Mouse (Mus musculus): ENCODE data around the gene Stat3. TPM values are rescaled to one million over a fixed set of nuclear protein-coding genes. Genes with fewer than 3 reads are reported as not detected.
A peak's percentile ranks its signal among the peaks of the same experiment; 100 is the strongest.

Gene Stat3
- polyA plus RNA-seq, 1 experiment = 47.5 TPM

DNA sequence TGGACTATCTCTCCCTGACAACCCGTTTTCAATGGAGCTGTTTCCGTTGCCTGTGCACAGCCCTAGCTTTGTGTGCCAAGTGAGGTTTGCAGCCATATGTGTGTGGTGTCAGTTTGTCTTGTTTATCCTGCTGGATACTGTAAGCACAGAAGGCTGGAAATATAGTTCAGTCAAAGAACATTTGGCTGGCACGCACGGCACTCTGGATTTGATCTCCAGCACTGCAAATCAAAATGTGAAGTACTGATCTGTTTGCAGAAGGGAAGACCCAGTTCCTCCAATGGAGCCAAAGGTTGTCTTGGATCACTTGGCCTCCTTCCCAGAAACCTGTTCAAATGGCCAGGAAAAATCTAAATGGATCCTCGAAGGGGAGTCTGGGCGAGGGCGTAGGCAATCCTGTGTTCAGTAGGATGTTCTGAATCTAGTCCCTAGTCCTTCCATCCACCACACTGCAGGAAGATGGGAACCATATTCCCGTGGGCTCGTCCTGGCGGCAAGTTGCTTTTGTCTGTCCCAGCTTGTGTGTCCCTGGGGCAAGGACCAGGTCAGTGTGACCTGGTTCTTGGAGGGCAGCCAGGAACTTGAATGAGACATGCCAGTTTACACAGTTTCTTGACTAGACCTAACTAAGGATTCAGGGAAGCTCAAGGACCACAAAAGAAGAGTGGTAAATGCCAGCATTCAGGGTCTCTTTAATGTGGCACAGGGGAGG is 68.9 kb downstream of the Stat3 start:
- Histone ChIP-seq H3K27me3 (ENCODE audit: control insufficient read depth, insufficient read depth, low read length) (no peaks in the 10 kb centered on the region), H3K4me3 (replicated peaks; ENCODE audit: insufficient read depth, low read depth, low read length) (no peak overlapping the region), H3K27ac (ENCODE audit: insufficient read depth, low read length) (no peak overlapping the region), H3K4me1 (ENCODE audit: control insufficient read depth, insufficient read depth, low read length) (peaks cover 3% of the 10 kb centered on the region; the same call in 1 of the 2 replicates)
- TF ChIP-seq CTCF (IDR thresholded peaks at IDR 0.05; ENCODE audit: borderline replicate concordance, insufficient read depth, low read depth, low read length) = no peak
- no peak for TF ChIP-seq POLR2A (IDR thresholded peaks at IDR 0.05; ENCODE audit: borderline replicate concordance, insufficient read depth, low read length)
- 22% methylated on average over 10 of the region's 10 CpGs for WGBS
- DNase-seq = peak in 1 of 2 experiments; percentile 39

DNA sequence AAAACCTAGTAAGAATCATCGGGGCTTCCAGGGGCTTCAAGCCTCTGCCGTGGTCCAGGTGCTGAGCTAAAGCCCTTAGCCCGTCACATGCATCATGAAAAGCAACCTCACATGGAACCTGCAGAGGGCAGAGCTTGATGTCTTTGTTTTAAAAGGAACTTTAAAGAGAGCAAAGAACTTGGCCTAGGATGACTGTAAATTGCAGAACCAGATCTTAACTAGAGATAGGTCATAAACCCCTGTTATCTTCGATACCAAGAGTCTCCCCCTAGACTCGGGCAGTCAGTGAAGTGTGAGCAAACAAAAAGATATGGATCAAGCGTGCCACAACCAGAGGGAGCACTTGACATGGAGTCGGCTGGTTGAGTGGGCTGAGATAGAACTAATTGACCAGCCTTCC is 73.7 kb downstream of the Stat3 start:
- H3K27me3 ChIP-seq (ENCODE audit: control insufficient read depth, insufficient read depth, low read length) = no peaks in the 10 kb centered on the region
- DNase-seq = no peak
- no peak overlapping the region for H3K4me3 ChIP-seq (replicated peaks; ENCODE audit: insufficient read depth, low read depth, low read length)
- 92% methylated on average over 7 of the region's 7 CpGs for WGBS
- TF ChIP-seq CTCF (IDR thresholded peaks at IDR 0.05; ENCODE audit: borderline replicate concordance, insufficient read depth, low read depth, low read length) = no peak
- no peak for TF ChIP-seq POLR2A (IDR thresholded peaks at IDR 0.05; ENCODE audit: borderline replicate concordance, insufficient read depth, low read length)
- H3K27ac ChIP-seq (ENCODE audit: insufficient read depth, low read length) = no peak overlapping the region
- peaks cover 3% of the 10 kb centered on the region; the same call in 1 of the 2 replicates for H3K4me1 ChIP-seq (ENCODE audit: control insufficient read depth, insufficient read depth, low read length)

DNA sequence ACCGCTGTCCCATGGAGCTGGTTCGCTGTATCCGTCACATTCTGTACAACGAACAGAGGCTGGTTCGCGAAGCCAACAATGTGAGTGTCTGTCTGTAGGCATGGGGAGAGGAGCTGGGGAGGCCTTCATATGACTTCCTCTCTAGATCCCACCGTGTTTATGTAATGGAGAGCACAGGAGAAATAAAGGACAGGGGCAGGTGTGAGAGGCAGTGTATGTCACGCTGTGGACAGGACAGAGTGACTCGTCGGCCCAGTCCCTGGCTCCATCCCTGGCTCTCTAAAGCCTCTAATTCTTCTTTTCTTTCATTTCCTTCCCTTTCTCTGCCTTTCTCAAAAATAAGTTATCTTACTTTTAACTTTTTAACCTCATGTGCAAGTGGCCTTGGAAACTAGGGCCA is 76.2 kb downstream of the Stat3 start:
- TF ChIP-seq CTCF (IDR thresholded peaks at IDR 0.05; ENCODE audit: borderline replicate concordance, insufficient read depth, low read depth, low read length) = no peak
- H3K4me1 ChIP-seq (ENCODE audit: control insufficient read depth, insufficient read depth, low read length) = peaks cover 5% of the 10 kb centered on the region; the same call in 1 of the 2 replicates
- H3K27ac ChIP-seq (ENCODE audit: insufficient read depth, low read length) = no peak overlapping the region
- no peak for DNase-seq
- H3K4me3 ChIP-seq (replicated peaks; ENCODE audit: insufficient read depth, low read depth, low read length) = no peak overlapping the region
- WGBS = 94% methylated on average over 10 of the region's 10 CpGs
- H3K27me3 ChIP-seq (ENCODE audit: control insufficient read depth, insufficient read depth, low read length) = no peaks in the 10 kb centered on the region

DNA sequence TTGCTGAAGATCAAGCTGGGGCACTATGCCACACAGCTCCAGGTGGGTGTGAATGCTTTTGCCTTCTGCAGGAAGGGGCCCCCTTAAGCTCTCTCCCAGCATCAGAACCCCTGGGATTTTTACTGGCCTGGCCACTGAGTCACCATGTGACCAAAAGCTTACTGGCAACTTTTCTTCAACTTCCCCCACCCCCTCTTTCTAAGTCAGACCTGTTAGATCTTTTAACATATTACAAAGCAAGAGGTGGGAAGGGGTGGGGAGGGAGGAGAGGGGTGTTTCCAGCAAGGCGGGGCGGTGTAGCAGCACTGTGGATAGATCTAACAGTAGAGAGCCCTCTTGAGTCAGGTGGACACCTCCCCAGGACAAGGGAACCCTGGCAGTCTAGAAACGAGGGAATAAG is 77.5 kb downstream of the Stat3 start:
- no peak for DNase-seq
- 71% methylated on average over 3 of the region's 3 CpGs for WGBS
- H3K4me3 ChIP-seq (replicated peaks; ENCODE audit: insufficient read depth, low read depth, low read length) = no peak overlapping the region
- H3K27me3 ChIP-seq (ENCODE audit: control insufficient read depth, insufficient read depth, low read length) = no peaks in the 10 kb centered on the region
- peaks cover 7% of the 10 kb centered on the region; the same call in 1 of the 2 replicates for H3K4me1 ChIP-seq (ENCODE audit: control insufficient read depth, insufficient read depth, low read length)
- TF ChIP-seq CTCF (IDR thresholded peaks at IDR 0.05; ENCODE audit: borderline replicate concordance, insufficient read depth, low read depth, low read length) = no peak
- no peak for TF ChIP-seq POLR2A (IDR thresholded peaks at IDR 0.05; ENCODE audit: borderline replicate concordance, insufficient read depth, low read length)
- H3K27ac ChIP-seq (ENCODE audit: insufficient read depth, low read length) = no peak overlapping the region

DNA sequence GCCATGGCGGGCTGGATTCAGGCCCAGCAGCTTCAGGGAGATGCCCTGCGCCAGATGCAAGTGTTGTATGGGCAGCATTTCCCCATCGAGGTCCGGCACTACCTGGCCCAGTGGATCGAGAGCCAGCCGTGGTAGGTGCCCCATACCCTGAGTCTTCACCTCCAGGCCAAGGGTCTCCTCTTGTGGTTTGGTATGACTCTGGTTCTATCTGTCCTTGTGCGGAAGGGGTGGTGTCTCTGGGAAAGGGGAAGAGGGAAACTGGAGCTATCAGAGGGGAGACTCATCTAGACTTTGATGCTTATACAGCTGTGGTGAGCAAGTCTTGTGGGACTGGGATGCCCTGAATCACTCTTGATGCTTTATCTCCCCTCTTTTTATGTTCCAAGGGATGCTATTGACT is 78.0 kb downstream of the Stat3 start:
- Histone ChIP-seq H3K27ac (ENCODE audit: insufficient read depth, low read length) (no peak overlapping the region), H3K27me3 (ENCODE audit: control insufficient read depth, insufficient read depth, low read length) (no peaks in the 10 kb centered on the region), H3K4me1 (ENCODE audit: control insufficient read depth, insufficient read depth, low read length) (peaks cover 7% of the 10 kb centered on the region; the same call in 1 of the 2 replicates), H3K4me3 (replicated peaks; ENCODE audit: insufficient read depth, low read depth, low read length) (no peak overlapping the region)
- DNase-seq = no peak
- no peak for TF ChIP-seq POLR2A (IDR thresholded peaks at IDR 0.05; ENCODE audit: borderline replicate concordance, insufficient read depth, low read length)
- no peak for TF ChIP-seq CTCF (IDR thresholded peaks at IDR 0.05; ENCODE audit: borderline replicate concordance, insufficient read depth, low read depth, low read length)
- 94% methylated on average over 7 of the region's 7 CpGs for WGBS

DNA sequence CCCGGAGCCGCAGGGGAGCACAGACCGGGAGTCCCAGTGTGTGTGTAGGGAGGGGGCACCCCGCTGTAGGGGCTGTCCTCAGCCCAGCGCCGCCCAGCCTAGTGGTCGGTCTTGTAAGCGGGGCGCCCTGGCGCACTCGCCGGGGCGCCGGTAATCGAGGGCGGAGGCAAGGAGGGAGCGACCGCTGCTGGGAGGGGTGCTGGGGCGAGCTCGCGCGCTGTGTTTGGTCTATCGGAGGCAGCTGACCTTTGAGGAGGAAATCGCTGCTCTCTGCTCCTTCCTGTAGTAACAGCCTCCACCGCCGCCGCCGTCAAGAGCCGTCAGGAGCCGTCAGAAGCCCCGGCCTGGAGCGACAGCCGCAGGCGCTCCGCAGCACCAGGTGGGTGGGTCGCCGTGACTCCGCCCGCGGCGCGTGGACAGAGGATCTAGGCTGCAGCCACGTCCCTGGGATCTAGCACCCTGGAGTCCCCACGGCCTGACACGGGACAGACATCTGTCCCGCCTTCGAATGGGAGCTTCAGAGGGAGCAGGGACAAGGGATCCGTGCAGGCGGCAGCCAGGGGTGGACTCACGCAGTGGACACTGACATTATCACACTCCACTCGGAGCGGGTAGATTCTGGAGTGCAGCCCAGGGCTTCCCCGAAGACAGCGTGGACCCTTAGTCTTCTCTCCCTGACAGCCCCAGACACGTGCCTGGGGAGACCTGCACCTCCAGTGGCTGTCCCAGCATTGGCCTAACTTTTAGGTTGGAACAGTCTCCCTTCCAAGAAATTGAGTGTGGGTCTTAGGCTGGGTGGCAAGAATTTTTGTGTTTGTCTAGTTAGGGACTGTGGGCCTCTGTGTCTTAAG is 78.9 kb downstream of the Stat3 start:
- H3K27ac ChIP-seq (ENCODE audit: insufficient read depth, low read length) = no peak overlapping the region
- peak; percentile 47 to 48 for DNase-seq
- H3K27me3 ChIP-seq (ENCODE audit: control insufficient read depth, insufficient read depth, low read length) = no peaks in the 10 kb centered on the region
- peaks cover 7% of the 10 kb centered on the region for H3K4me1 ChIP-seq (ENCODE audit: control insufficient read depth, insufficient read depth, low read length)
- 6% methylated on average over 52 of the region's 55 CpGs for WGBS
- peak overlapping the region; percentile 17 for H3K4me3 ChIP-seq (replicated peaks; ENCODE audit: insufficient read depth, low read depth, low read length)
- TF ChIP-seq POLR2A (IDR thresholded peaks at IDR 0.05; ENCODE audit: borderline replicate concordance, insufficient read depth, low read length) (no peak), CTCF (IDR thresholded peaks at IDR 0.05; ENCODE audit: borderline replicate concordance, insufficient read depth, low read depth, low read length) (no peak)

DNA sequence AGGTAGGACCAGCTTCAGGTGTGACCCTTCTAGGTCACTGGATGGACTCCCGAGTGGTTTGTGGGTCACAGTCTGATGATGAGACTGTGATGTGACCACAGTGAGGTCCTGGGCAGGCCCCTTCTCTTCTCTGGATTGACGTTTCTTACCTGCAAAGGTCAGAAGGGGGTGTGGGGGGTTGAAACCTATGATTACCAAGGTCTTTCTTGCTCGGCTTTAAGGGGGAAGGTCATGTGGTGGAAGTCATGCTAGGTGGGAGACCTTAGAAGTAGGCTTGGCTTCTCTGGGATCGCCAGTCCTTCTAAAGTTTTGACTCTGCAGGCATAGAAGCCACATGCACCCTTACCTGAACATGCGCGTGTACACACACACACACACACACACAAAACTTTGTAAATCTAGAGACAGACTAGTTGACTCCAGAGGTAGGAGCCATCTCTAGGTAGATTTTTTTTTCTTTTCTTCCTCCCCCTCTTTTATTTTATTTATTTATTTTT is 79.7 kb downstream of the Stat3 start:
- no peak for DNase-seq
- no peak overlapping the region for H3K27ac ChIP-seq (ENCODE audit: insufficient read depth, low read length)
- TF ChIP-seq POLR2A (IDR thresholded peaks at IDR 0.05; ENCODE audit: borderline replicate concordance, insufficient read depth, low read length) (no peak), CTCF (IDR thresholded peaks at IDR 0.05; ENCODE audit: borderline replicate concordance, insufficient read depth, low read depth, low read length) (no peak)
- H3K4me3 ChIP-seq (replicated peaks; ENCODE audit: insufficient read depth, low read depth, low read length) = no peak overlapping the region
- peaks cover 13% of the 10 kb centered on the region for H3K4me1 ChIP-seq (ENCODE audit: control insufficient read depth, insufficient read depth, low read length)
- no peaks in the 10 kb centered on the region for H3K27me3 ChIP-seq (ENCODE audit: control insufficient read depth, insufficient read depth, low read length)
- WGBS = 80% methylated on average over 6 of the region's 6 CpGs

All from cerebellum, adult 2 months (tissue).